Mouse (Mus musculus): Measurements from ENCODE around the gene Sergef. TPM values are rescaled to one million over a fixed set of nuclear protein-coding genes. Genes with fewer than 3 reads are reported as not detected.

Gene Sergef
- polyA plus RNA-seq, 1 experiment from 2014 or later = 13.4 TPM

GRCm38 (mm10) chr7:46473141-46473540 lies 166.5 kb downstream of the Sergef start:
- H3K27me3 ChIP-seq = no peaks in the 10 kb centered on the region
- DNase-seq (ENCODE audit: low read depth, low spot score) = no peak
- TF ChIP-seq CTCF (IDR thresholded peaks at IDR 0.05) = no peak
- in situ Hi-C loops (cut with MboI; ENCODE audit: low pct_unique_long_range_greater_than_20kb) = no loop called here
- ATAC-seq = no peak
- CTCF ChIA-PET = no interaction called here
- POLR2A ChIA-PET = no interaction called here

- ChIA-PET POLR2A (no interaction called here), CTCF (no interaction called here)
- in situ Hi-C loops (cut with MboI; ENCODE audit: low pct_unique_long_range_greater_than_20kb) = no loop called here
- no peak for TF ChIP-seq CTCF (IDR thresholded peaks at IDR 0.05)
- DNase-seq (ENCODE audit: low read depth, low spot score) (no peak), ATAC-seq (no peak)
- H3K27me3 ChIP-seq = no peaks in the 10 kb centered on the region
These were observed 168.4 kb downstream of the Sergef start for GRCm38 (mm10) chr7:46471054-46471737.

DNA sequence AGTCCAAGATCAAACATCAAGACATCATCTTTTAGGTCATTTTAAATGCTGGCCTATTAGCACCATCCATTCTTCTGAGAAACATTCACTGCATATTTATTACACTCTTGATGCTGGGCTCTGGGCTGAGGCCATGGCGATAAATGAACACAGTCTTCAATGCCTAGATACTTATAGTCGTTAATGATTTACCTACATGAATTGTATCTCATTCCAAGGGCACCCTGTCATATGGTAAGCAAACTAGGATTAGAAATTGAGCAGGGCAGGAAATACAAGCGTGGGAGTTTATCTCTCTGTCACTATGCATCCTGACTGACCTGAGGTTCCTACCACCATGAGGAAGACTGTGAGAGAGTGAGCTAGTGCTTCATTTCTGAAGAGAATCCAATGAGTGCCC lies 170.1 kb downstream of the Sergef start:
- in situ Hi-C loops (cut with MboI; ENCODE audit: low pct_unique_long_range_greater_than_20kb) = no loop called here
- TF ChIP-seq CTCF (IDR thresholded peaks at IDR 0.05) = no peak
- ChIA-PET POLR2A (no interaction called here), CTCF (no interaction called here)
- ATAC-seq (no peak), DNase-seq (ENCODE audit: low read depth, low spot score) (no peak)
- no peaks in the 10 kb centered on the region for H3K27me3 ChIP-seq

- DNase-seq (ENCODE audit: low read depth, low spot score) (no peak), ATAC-seq (no peak)
- no peak for TF ChIP-seq CTCF (IDR thresholded peaks at IDR 0.05)
- in situ Hi-C loops (cut with MboI; ENCODE audit: low pct_unique_long_range_greater_than_20kb) = no loop called here
- ChIA-PET CTCF (interaction anchor here (0.8 to 2.0 kb wide), 3 partner anchors 15 to 43 kb away, joined by 3 to 5 read pairs (median 4); no protein-coding TSS in a partner anchor), POLR2A (no interaction called here)
- H3K27me3 ChIP-seq = no peaks in the 10 kb centered on the region
These were observed 173.1 kb downstream of the Sergef start for GRCm38 (mm10) chr7:46466422-46466981.

GRCm38 (mm10) chr7:46463136-46463535 lies 176.5 kb downstream of the Sergef start:
- no peaks in the 10 kb centered on the region for H3K27me3 ChIP-seq
- DNase-seq (ENCODE audit: low read depth, low spot score) (no peak), ATAC-seq (no peak)
- CTCF ChIA-PET = no interaction called here
- POLR2A ChIA-PET = no interaction called here
- TF ChIP-seq CTCF (IDR thresholded peaks at IDR 0.05) = no peak
- in situ Hi-C loops (cut with MboI; ENCODE audit: low pct_unique_long_range_greater_than_20kb) = no loop called here

DNA sequence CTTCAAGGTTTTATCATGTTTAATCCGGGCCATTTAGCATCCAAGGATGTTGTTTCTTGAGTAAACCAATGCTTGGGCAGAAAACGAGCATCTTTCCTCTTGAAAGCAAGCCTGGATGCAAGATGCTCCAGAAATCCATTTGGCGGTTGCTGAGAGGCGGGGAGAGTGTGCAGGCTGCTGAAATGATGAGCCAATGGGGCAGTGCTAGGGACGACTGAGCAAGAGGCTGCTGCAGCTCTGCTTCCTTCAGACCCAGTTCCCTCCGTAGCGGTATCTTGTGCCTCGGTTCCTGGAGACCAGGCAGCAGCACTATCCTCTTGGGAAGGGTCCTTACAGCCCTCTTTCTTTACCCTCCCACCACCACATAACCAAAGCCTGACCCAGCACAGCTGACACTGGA lies 177.3 kb downstream of the Sergef start:
- no peak for ATAC-seq
- no peak for TF ChIP-seq CTCF (IDR thresholded peaks at IDR 0.05)
- POLR2A ChIA-PET = no interaction called here

DNA sequence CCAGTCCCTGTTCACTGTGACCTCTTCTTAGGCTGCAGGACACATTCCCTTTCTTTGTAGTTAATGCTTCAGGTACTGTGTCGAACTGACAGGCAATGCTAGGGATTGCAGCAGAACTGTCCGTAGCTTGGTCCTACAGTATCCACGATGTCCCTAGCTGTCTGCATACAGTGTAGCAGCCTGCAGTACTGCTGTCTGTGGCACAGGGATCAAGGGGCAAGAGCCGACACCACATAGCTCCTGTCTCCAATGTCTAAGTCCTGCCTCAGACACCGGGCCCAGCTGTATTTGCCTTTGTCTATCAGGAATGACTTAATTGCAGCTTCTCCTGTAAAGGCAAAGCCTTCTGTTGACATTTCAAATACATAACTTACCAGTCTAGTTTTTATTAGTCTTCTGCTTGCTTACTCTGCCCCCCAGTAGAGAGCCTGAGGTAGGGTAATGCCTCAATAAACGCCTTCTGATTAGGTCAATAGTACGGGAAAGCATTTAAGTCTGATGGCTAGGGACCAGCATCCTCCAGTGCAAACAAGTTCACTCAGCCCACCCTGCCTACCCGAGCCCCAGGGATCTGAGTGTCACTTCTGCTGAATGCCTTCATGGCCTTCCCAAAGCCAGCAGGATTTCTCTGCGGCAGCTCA lies 179.9 kb downstream of the Sergef start:
- in situ Hi-C loops (cut with MboI; ENCODE audit: low pct_unique_long_range_greater_than_20kb) = no loop called here
- ATAC-seq (no peak), DNase-seq (ENCODE audit: low read depth, low spot score) (no peak)
- H3K27me3 ChIP-seq = no peaks in the 10 kb centered on the region
- CTCF ChIA-PET = interaction anchor here (0.7 kb wide), 1 partner anchor 67 kb away, joined by 3 read pairs; no protein-coding TSS in a partner anchor
- POLR2A ChIA-PET = no interaction called here
- no peak for TF ChIP-seq CTCF (IDR thresholded peaks at IDR 0.05)

More for the DNA sequence above, 177.3 kb downstream of the Sergef start:
- CTCF ChIA-PET = no interaction called here
- in situ Hi-C loops (cut with MboI; ENCODE audit: low pct_unique_long_range_greater_than_20kb) = no loop called here
- no peaks in the 10 kb centered on the region for H3K27me3 ChIP-seq
- no peak for DNase-seq (ENCODE audit: low read depth, low spot score)

- DNase-seq (ENCODE audit: low read depth, low spot score) (no peak), ATAC-seq (no peak)
- ChIA-PET CTCF (interaction anchor here (0.7 kb wide), 1 partner anchor 67 kb away, joined by 3 read pairs; no protein-coding TSS in a partner anchor), POLR2A (no interaction called here)
- no peaks in the 10 kb centered on the region for H3K27me3 ChIP-seq
- in situ Hi-C loops (cut with MboI; ENCODE audit: low pct_unique_long_range_greater_than_20kb) = no loop called here
- no peak for TF ChIP-seq CTCF (IDR thresholded peaks at IDR 0.05)
These were observed 180.4 kb downstream of the Sergef start for GRCm38 (mm10) chr7:46459200-46459599.

DNA sequence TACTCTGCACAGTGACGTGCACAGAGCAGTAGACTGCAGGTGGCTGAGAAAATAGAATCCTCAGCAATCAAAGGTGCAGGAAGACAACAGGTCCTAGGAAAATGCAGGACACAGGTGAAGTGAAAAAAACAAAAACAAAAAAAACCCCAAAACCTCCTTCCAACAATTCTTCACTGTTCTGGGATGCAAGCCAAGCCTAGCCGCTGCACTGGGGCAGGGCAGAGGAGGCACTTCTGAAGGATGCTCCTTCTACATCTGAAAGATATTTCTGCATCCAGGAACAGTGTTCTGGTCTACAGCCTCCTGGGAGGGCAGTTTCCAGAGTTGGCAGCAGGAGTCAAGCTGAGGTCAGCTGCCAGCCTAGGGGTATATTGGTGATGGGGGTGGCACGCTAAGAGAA lies 181.7 kb downstream of the Sergef start:
- H3K27me3 ChIP-seq = no peaks in the 10 kb centered on the region
- POLR2A ChIA-PET = interaction anchor here (0.6 kb wide), 1 partner anchor 118 kb away, joined by 3 read pairs; no protein-coding TSS in a partner anchor
- ATAC-seq = no peak
- TF ChIP-seq CTCF (IDR thresholded peaks at IDR 0.05) = no peak
- CTCF ChIA-PET = interaction anchor here (1.4 kb wide), 1 partner anchor 10 kb away, joined by 3 read pairs; no protein-coding TSS in a partner anchor
- in situ Hi-C loops (cut with MboI; ENCODE audit: low pct_unique_long_range_greater_than_20kb) = no loop called here
- DNase-seq (ENCODE audit: low read depth, low spot score) = peak; percentile 4

- no peak for DNase-seq (ENCODE audit: low read depth, low spot score)
- POLR2A ChIA-PET = no interaction called here
- in situ Hi-C loops (cut with MboI; ENCODE audit: low pct_unique_long_range_greater_than_20kb) = no loop called here
- no peak for ATAC-seq
- CTCF ChIA-PET = interaction anchor here (2.3 kb wide), 1 partner anchor 15 kb away, joined by 6 read pairs; no protein-coding TSS in a partner anchor
- H3K27me3 ChIP-seq = no peaks in the 10 kb centered on the region
- no peak for TF ChIP-seq CTCF (IDR thresholded peaks at IDR 0.05)
These were observed 185.5 kb downstream of the Sergef start for GRCm38 (mm10) chr7:46453930-46454679.
